8 mouse cellular contexts compared by ENCODE assay signal in genomic region chr3:130337857-130338256, GRCm38 (mm10).
DNase-seq lines count a peak whose midpoint lies in the region; ATAC-seq and TF ChIP-seq lines count a peak whose summit lies in the region.

No protein-coding gene starts in this region.

- TF ChIP-seq POLR2A in heart, adult 2 months (IDR thresholded peaks at IDR 0.05; ENCODE audit: insufficient read depth, low read depth, low read length), result no peak

- H3K9me3 ChIP-seq in kidney, embryonic 14.5 days (ENCODE audit: control insufficient read depth, low read length), result no peaks in the 10 kb centered on the region
- no peaks in the 10 kb centered on the region for H3K9me3 ChIP-seq in midbrain, embryonic 14.5 days (ENCODE audit: control insufficient read depth, low read length)

- H3K27me3 ChIP-seq in kidney, embryonic 14.5 days (ENCODE audit: control insufficient read depth, insufficient read depth, low read length), result no peaks in the 10 kb centered on the region
- H3K27me3 ChIP-seq in heart, adult 2 months (ENCODE audit: control insufficient read depth, insufficient read depth, low read length), result no peaks in the 10 kb centered on the region
- no peaks in the 10 kb centered on the region for H3K27me3 ChIP-seq in midbrain, embryonic 14.5 days (ENCODE audit: control insufficient read depth, insufficient read depth, low read length)

- no peak for DNase-seq in kidney, adult 9 months
- DNase-seq in adrenal gland, postnatal 36 days, result peak; percentile 30 to 47
- DNase-seq in heart, adult 2 months, result peak; percentile 32 to 45
- DNase-seq in kidney, postnatal 14 days, result peak; percentile 47
- peak; percentile 84 for DNase-seq in midbrain, embryonic 14.5 days
- no peak for DNase-seq in thymus, postnatal 25 days
- no peak for DNase-seq in cerebellum, postnatal 36 days

- no peak overlapping the region for H3K4me3 ChIP-seq in kidney, embryonic 14.5 days (ENCODE audit: low read length)
- H3K4me3 ChIP-seq in heart, adult 2 months, result peak overlapping the region; percentile 20; the same call in 1 of the 2 replicates
- H3K4me3 ChIP-seq in midbrain, embryonic 14.5 days (replicated peaks; ENCODE audit: low read depth, low read length), result no peak overlapping the region

- H3K4me1 ChIP-seq in kidney, embryonic 14.5 days (ENCODE audit: control insufficient read depth, insufficient read depth, low read length), result 0 out of 2 replicates have a peak, but pooled peaks cover 3% of the 10 kb centered on the region
- no peaks in the 10 kb centered on the region for H3K4me1 ChIP-seq in heart, adult 2 months (ENCODE audit: control insufficient read depth, insufficient read depth, low read length)
- H3K4me1 ChIP-seq in midbrain, embryonic 14.5 days (ENCODE audit: control insufficient read depth, insufficient read depth, low read length), result peaks cover 6% of the 10 kb centered on the region; the same call in 1 of the 2 replicates

- no peaks in the 10 kb centered on the region for H3K79me2 ChIP-seq in heart, adult 2 months (replicated peaks; ENCODE audit: control insufficient read depth, insufficient read depth, low read length)

- H3K9ac ChIP-seq in kidney, embryonic 14.5 days (ENCODE audit: low read depth, low read length), result no peak overlapping the region
- H3K9ac ChIP-seq in heart, adult 2 months (ENCODE audit: low read depth, low read length), result peak overlapping the region; percentile 28
- no peak overlapping the region for H3K9ac ChIP-seq in midbrain, embryonic 14.5 days (replicated peaks; ENCODE audit: low read length)

- H3K4me2 ChIP-seq in kidney, embryonic 14.5 days (replicated peaks; ENCODE audit: low read depth, low read length), result no peak overlapping the region; the same call in 1 of the 2 replicates
- H3K4me2 ChIP-seq in midbrain, embryonic 14.5 days (ENCODE audit: low read length), result peak overlapping the region; percentile 23

- H3K27ac ChIP-seq in kidney, embryonic 14.5 days (ENCODE audit: low read depth, low read length), result peak overlapping the region; percentile 47; the same call in 1 of the 2 replicates
- no peak overlapping the region for H3K27ac ChIP-seq in heart, adult 2 months
- 0 out of 2 replicates have a peak overlapping the region, but pooled peaks have one; percentile 1 for H3K27ac ChIP-seq in midbrain, embryonic 14.5 days (replicated peaks; ENCODE audit: low read depth, low read length)

- ATAC-seq in kidney, embryonic 14.5 days (ENCODE audit: low FRiP score, low TSS enrichment), result peak; percentile 77
- ATAC-seq in midbrain, embryonic 14.5 days (ENCODE audit: low FRiP score, low TSS enrichment), result peak; percentile 72

- intact Hi-C loops in heart, adult 2 months (cut with DNase I), result no loop called here

- 38% methylated on average over 13 of the region's 13 CpGs for WGBS in kidney, embryonic 14.5 days
- 19% methylated on average over 13 of the region's 13 CpGs for WGBS in heart, adult 2 months
- WGBS in midbrain, embryonic 14.5 days, result 38% methylated on average over 13 of the region's 13 CpGs

- no peak for TF ChIP-seq CTCF in heart, adult 2 months (IDR thresholded peaks at IDR 0.05)

- TF ChIP-seq EP300 in heart, adult 2 months (IDR thresholded peaks at IDR 0.05; ENCODE audit: insufficient read depth, low read depth, low read length), result no peak

- H3K36me3 ChIP-seq in kidney, embryonic 14.5 days (ENCODE audit: control insufficient read depth, insufficient read depth, low read length), result no peaks in the 10 kb centered on the region
- no peaks in the 10 kb centered on the region for H3K36me3 ChIP-seq in heart, adult 2 months (ENCODE audit: control insufficient read depth, insufficient read depth, low read length)
- no peaks in the 10 kb centered on the region for H3K36me3 ChIP-seq in midbrain, embryonic 14.5 days (ENCODE audit: control insufficient read depth, insufficient read depth, low read length)

Comparison
In these comparisons a context has a peak if more than half of its experiments do, and no peak if none do; other contexts are left out.
1. DNase-seq: peak in adrenal gland, postnatal 36 days (2 of 2), heart, adult 2 months (2 of 2), kidney, postnatal 14 days (single experiment) and midbrain, embryonic 14.5 days (single experiment); none in kidney, adult 9 months (single experiment), thymus, postnatal 25 days (single experiment) and cerebellum, postnatal 36 days (0 of 2).